Mouse (Mus musculus) embryo, embryonic 11.5 days (tissue): ENCODE data around the gene Plppr2.

Experiments used
- DNase-seq: peaks from one replicate; pipeline ENCODE4 v3.0.0-alpha.2; 2012; ENCODE audit warnings: low read depth, low spot score

Plppr2 gene

GRCm38 (mm10) chr9:21961366-21961980 is 24.6 kb downstream of the Plppr2 start:
- DNase-seq: no peak

GRCm38 (mm10) chr9:21962010-21962409 is 25.2 kb downstream of the Plppr2 start:
- DNase-seq: no peak

GRCm38 (mm10) chr9:21962416-21963059 is 25.7 kb downstream of the Plppr2 start:
- peak; percentile 64 for DNase-seq

GRCm38 (mm10) chr9:21963417-21963816 is 26.6 kb downstream of the Plppr2 start, which contains the start of gene Epor:
Epor (minus strand) TSS chr9:21963506.
- DNase-seq: peak; percentile 40

- no peak for DNase-seq
These were observed 32.0 kb downstream of the Plppr2 start for GRCm38 (mm10) chr9:21968883-21969282.

- no peak for DNase-seq
These were observed 32.5 kb downstream of the Plppr2 start for GRCm38 (mm10) chr9:21969304-21969703.

DNA sequence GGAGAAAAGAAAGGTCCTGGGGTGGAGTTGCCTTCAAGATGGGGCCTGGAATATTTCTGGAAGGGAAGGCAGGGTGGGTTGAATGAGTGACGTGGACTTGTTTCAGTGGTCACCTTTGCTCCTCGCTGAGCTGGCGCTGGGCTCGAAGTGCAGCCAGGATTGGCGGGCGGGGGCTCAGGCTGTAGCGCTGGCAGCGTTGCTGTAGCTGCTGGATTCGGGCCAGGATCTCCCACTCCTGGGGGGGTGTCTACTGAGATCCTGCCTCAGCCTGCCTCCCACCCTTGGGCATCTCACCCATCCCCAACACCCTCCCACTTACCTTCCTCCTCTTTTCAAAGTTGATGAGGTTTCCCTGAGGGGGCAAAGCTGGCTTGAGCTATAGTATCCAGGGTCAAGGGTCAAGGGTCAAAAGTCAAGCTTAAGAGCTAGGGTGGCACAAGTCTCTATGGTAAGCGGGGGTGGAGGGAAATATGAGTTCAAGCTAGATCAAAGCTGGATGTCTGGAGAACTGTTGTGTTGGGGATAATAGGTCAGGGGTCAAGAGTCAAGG is 39.9 kb downstream of the Plppr2 start:
- DNase-seq: no peak

GRCm38 (mm10) chr9:21977331-21977730 is 40.5 kb downstream of the Plppr2 start:
- DNase-seq: no peak

DNA sequence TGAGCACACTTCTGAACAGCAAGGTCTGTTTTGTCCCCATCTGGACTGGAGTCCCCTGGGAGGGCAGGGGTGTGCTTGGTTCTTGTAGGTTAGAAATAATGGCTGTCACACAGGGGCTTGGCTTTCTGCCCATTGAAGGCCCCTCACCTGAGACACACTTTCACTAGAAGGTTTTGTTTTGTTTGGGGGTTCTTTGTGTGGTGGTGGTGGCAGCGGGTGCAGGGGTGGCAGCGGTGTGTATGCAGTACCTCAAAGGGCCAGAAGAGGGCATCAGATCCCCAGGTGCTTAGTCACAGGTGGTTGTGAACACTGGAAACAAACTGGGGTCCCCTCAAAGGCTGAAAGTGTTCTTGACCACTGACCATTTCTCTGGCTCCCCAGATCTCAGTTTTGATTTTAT is 41.1 kb downstream of the Plppr2 start:
- DNase-seq: no peak

DNA sequence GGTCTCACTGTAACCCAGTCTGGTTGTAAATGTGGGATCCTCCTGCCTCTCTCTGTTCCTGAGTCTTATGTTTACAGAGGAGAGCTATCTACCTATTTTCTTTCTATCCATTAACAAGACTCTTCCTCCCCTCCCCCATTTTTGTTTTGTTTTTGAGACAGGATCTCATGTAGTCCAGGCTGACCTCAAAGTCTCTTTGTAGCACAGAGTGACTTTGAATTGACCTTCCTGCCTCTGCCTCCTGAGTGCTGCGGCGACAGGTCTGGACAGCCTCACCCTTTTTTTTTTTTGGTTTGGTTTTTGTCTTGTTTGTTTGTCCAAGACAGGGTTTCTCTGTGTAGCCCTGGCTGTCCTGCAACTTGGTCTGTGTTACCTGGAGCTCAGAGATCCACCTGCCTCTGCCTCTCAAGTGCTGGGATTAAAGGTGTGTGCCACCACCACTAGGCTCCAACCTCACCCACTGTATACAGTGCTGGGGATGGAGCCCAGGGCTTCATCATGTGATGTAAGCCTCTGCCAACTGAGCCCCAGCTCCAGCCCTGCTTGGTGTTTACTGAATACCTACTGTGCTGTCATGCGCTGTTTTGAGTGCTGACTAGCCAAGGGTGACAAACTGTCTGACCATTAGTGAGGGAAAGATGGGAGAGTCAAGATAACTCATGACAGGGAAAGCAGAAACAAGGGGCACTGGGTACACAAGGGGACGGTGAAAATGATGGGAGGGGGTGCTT is 41.7 kb downstream of the Plppr2 start:
- no peak for DNase-seq

GRCm38 (mm10) chr9:21983911-21984310 is 47.1 kb downstream of the Plppr2 start:
- DNase-seq: no peak

DNA sequence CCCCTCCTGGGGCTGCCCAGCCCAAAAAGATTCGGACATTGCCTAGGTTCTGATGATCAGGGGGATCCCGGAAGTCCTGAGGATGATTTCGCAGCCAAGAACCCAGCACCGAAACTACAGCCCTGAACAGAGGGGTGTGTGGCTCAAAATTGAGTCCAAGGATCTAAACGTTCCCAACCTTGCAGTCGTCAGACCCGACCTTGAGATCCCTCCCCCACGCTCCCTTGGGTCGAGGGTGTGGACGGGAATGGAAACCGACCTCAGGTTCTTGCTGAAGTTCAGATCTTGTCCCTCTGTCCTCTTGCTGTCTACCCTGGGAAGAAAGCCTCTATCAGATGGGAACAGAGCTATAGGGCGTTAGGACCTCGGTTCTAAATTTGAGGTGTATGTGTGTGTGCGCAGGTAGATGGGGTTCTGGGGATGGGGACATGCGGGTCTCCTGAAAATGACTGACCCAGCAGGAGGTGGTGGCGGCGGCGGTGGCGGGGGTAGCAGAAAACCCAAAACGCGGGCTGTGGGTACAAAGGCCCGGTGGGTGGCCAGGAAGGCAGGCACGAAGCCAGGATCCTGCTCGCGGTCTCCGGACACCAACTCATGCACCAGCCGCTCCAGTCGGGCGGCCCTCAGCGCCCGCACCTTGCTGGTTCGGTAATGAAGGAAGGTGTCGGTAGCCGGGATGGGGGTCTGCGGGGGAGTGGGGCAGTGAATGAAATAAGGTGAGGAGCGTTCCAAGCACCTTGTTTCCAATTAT is 50.9 kb downstream of the Plppr2 start:
- no peak for DNase-seq

GRCm38 (mm10) chr9:21988421-21989101 is 51.7 kb downstream of the Plppr2 start:
- DNase-seq: no peak

DNA sequence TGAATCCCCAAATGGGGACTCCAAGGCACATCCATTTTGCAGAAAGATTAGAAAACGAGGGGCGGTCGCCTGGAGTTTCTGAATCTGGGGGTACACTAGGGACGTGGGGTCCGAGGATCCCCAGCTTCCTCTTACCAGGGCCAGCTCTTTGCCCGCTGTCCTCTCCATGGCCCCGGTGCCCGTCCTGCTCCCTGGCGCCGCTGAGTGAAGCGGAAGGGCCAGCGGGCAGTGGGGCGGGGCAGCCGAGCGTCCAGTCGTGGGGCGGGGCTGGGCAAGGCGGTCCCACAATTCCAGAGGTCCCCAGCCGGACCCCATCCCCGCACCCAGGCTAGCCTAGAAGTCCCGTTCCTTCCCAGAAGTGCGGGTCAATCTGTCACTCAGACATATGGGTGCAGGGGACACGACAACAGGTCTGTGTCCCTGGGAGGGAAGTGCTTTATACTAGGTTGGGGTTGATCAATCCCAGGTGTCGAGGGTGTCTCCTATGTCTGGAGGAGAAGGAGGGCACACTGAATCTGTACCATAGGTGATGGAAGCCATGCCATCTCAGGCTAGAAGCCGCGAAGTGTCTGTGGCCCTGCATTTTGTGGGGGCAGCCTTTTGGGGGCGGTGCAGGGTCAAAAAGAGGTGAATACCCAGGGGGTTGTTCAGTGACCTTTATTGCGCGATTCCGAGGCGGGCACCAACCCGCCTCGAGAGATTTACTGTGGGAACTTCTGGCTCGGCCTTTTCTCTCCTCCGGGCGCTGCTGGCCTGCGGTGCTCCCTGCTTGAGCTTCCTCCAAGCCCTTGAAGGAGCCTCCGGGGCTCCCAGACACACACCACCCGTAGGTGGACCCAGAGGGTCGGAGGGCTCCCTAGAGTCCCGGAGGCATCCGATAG is 52.6 kb downstream of the Plppr2 start, which contains the start of gene Rgl3:
Gene Rgl3 (minus strand): TSS at position 217 of the 881 bp plus-strand sequence.
- DNase-seq: no peak

GRCm38 (mm10) chr9:21992227-21992626 is 55.4 kb downstream of the Plppr2 start:
- no peak for DNase-seq

GRCm38 (mm10) chr9:21996178-21996867 is 59.5 kb downstream of the Plppr2 start:
- DNase-seq: no peak
